Mouse (Mus musculus) gonadal fat pad, adult 2 months (tissue): ENCODE data around the gene Hipk2. TPM values are rescaled to one million over a fixed set of nuclear protein-coding genes. Genes with fewer than 3 reads are reported as not detected.

Source experiments
- polyA plus RNA-seq: library from polyadenylated mRNA; depleted of rRNA; stranded (reverse); fragments of >200 nt; gene quantifications from 2 replicates; pipeline ENCODE4 v1.2.3, GENCODE M21; 2012; rRNA removed

Hipk2 gene
- polyA plus RNA-seq, 1 experiment: 48.4 TPM

Other genes starting within 250 kb of the Hipk2 start
- gene Klrg2, start 238.9 kb downstream of the Hipk2 start, polyA plus RNA-seq: 8.8 and 13.4 TPM in 2 replicates
- gene Clec2l, start 213.1 kb downstream of the Hipk2 start, polyA plus RNA-seq: 38.3 and 43.5 TPM in 2 replicates
- gene Tbxas1, start 761 bp downstream of the Hipk2 start, polyA plus RNA-seq: 4.9 and 6.3 TPM in 2 replicates
- gene Parp12, start 242.2 kb upstream of the Hipk2 start, polyA plus RNA-seq: 20.8 and 21.2 TPM in 2 replicates